Mouse (Mus musculus) testis, adult 2 months (tissue): ENCODE results near the gene Tspan12.

ENCODE experiments used
- CTCF ChIP-seq: fragments of 200-500 bp; IDR thresholded peaks from 2 replicates; pipeline ENCODE4 v1.5.1; 2012; ENCODE audit warnings: low read depth, mild to moderate bottlenecking, inconsistent platforms, low read length, moderate library complexity; ENCODE audit not compliant: control insufficient read depth, insufficient read depth, insufficient replicate concordance
- POLR2A ChIP-seq: fragments of 200-500 bp; IDR thresholded peaks from 2 replicates; pipeline ENCODE4 v1.6.1; 2012; ENCODE audit warnings: low read depth, mild to moderate bottlenecking, inconsistent platforms, low read length, moderate library complexity; ENCODE audit not compliant: control insufficient read depth

GRCm38 (mm10) chr6:21829930-21830329 lies 22.4 kb downstream of the Tspan12 start:
- no peak for TF ChIP-seq CTCF
- no peak for TF ChIP-seq POLR2A
